Mouse (Mus musculus) left cerebral cortex, adult 18-20 months (tissue): ENCODE results near the gene Ric8a. TPM values are rescaled to one million over a fixed set of nuclear protein-coding genes. Genes with fewer than 3 reads are reported as not detected.
A peak's percentile ranks its signal among the peaks of the same experiment; 100 is the strongest.
"Not testable (repeated sequence)": the region's sequence is repeated elsewhere in the genome, so short reads cannot be mapped to it uniquely, and the experiment has no call there.

Experiments used
- DNase-seq, 2 experiments: peaks; one replicate each; pipeline ENCODE4 v3.0.0; 2021 to 2022; ENCODE audit warnings: low spot score in 2 of 2, mixed read lengths in 1 of 2
- total RNA-seq, 2 experiments: library from RNA; stranded (reverse); gene quantifications; 2 replicates each; pipeline ENCODE4 v1.2.3; 2021

Gene Ric8a
- total RNA-seq, 2 experiments from 2014 or later: 70.2 to 75.0 TPM

DNA sequence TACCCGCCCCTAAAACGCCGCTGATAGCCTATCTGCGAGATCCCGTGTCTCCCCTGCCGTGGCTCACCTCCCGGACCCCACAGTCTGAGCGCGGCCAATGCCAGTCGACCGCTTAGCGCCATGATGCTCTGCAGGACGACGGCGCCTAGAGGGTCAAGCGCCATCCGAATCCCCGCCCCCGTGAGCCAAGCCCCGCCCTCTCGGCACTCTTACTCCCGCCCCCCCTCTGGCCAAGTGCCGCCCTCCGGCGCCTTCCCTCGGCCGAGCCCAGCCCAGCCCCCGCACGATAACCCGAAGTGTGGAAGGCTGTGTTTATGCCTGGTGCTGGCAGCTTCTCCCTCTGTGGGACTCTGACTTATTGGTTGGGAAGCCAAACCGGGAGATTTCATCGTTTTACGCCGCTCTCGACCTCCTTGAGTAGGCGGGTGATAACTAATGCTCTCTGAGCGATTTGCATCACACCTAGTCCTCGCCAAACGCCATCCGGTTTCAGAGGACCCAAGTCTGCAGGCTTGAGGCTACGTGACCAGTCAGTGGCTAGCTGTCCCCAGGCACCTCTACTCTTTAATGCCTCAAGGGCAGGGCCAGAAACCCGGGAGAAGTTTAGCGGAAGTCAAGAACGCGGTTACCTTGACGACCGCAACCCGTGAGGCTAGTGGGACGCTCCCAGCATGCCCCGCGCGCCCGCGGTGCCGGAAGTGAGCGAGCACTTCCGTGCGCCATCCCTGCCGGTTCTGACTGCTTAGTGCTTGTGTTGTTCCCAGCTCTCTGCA lies 25.1 kb downstream of the Ric8a start, which contains the start of the genes Psmd13 and Sirt3:
Psmd13 (plus strand) TSS at position 273 of the 773 bp plus-strand sequence.
Sirt3 (minus strand) TSS at position 614 of the 773 bp plus-strand sequence.
- peak; percentile 95 to 97 for DNase-seq

DNA sequence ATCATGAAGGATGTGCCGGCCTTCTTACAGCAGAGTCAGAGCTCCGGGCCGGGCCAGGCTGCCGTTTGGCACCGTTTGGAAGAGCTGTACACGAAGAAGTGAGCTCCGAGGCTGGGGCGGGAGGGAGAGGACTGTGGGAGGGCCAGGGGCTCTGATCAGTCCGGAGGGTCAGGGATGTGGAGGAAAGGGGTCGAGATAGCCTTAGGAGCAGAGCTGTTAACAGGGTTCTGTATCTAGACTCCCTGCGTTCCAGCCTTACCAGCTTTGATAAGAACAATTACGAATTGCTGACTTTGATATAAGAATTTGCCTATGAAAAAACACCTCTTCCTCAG lies 25.7 kb downstream of the Ric8a start:
- DNase-seq: no peak

DNA sequence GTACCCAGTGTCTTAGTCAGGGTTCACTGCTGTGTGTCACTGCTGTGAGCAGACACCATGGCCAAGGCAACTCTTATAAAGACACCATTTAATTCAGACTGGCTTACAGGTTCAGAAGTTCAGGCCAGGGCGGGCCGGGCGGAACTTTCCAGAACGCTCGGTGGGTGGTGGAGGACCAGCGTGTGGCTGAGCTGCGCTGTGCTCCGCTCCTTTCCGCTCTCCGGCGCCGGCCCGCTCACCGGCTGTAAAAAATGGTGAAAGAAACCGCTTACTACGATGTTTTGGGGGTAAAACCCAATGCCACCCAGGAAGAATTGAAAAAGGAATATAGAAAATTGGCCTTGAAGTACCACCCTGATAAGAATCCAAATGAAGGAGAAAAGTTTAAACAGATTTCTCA lies 33.9 kb downstream of the Ric8a start:
- DNase-seq: not testable (repeated sequence)

DNA sequence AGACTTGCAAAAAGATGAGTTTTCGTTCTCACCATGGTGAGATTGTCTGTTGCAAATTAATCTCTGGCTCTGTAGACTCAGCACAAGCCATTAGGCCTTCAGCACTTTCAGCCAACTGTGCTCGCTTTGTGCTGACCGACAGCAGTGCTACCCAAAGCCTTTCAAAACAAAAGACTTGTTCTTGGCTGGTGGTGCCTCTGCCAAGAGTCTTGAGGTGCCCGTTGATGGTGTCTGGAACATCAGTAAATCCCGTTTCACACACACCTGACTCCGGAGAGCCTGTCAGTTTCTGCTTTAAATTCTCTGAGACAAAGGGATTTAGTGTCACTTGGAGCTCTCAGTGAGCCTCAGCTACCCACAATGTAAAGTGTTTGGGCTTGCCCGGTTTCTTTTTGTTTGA lies 37.3 kb downstream of the Ric8a start:
- no peak for DNase-seq

DNA sequence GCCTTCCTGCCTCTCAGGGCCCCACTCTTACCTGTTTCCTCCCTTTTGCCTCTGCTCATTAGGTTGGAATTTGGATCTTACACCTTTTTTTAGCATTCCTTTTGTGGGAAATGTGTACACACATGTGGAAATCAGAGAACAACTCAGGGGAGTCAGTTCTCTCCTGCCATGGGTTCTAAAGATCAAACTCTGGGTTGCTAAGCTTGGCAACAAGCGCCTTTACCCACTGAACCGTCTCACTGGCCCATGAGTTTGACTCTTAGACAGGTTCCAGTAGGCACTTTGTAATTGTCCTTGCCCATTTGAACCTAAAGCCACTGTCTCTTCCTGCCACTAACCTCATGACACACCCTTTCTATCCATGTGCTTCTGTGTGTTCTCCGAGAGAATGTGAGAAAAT lies 37.9 kb downstream of the Ric8a start:
- no peak for DNase-seq

DNA sequence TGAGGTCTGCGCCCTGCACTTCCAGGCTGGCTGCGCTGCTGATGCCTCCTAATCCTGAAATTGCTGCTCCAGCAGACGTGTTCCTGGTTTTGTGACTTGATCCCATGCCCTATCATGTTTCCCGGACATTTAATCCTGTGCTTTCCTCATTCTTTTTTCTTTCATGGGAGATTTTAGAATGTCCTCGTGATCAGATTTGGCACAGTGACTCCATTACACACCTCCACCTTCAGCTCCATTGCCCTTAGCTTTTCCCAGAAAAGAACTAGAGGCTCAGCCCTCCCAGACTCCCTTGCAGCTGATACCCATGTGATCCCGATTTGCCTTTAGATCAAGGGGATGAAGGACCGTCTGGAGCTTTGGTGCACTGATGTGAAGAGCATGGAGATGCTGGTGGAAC lies 41.1 kb downstream of the Ric8a start:
- no peak for DNase-seq

DNA sequence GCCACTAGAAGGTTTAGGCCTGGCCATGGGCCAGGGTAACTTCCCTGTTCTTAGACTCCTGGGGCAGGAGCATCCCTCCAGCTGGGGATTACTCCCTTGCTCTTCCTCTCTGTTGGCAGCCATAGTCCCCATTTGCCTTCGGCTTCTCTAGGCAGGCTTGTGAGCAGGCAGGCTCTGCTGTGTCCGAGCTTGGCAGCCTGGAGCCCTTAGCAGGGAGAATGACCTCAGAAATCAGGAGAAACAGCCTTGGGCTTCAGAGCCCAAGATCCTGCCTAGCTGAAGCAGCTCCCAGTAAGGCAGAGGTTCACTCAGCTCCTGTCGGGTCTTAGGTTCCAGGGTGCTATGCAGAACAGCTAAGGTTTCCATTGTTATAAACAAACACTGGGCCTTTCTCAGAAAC lies 42.4 kb downstream of the Ric8a start:
- DNase-seq: no peak

DNA sequence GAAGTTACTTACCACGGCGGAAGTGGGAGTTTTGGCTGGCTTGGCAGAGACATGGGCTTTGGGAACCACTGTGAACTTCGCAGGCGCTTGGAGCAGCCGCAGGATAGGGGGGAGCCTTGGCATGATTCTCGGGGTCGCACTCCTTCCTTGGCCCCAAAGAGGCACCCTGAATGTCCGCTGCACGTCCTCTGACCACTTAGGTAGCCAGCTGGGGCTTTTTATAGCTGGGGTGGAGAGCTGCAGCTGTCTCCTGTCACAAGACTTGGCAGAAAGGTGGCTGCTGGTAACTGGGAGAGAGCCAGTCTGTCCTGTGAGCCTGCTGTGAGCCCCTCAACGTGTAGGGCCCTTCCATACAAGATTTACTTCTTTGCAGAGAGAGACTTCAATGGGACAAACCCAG lies 43.5 kb downstream of the Ric8a start, which contains the start of gene Cox8b:
Cox8b (minus strand) TSS at position 227 of the 400 bp plus-strand sequence.
- no peak for DNase-seq

DNA sequence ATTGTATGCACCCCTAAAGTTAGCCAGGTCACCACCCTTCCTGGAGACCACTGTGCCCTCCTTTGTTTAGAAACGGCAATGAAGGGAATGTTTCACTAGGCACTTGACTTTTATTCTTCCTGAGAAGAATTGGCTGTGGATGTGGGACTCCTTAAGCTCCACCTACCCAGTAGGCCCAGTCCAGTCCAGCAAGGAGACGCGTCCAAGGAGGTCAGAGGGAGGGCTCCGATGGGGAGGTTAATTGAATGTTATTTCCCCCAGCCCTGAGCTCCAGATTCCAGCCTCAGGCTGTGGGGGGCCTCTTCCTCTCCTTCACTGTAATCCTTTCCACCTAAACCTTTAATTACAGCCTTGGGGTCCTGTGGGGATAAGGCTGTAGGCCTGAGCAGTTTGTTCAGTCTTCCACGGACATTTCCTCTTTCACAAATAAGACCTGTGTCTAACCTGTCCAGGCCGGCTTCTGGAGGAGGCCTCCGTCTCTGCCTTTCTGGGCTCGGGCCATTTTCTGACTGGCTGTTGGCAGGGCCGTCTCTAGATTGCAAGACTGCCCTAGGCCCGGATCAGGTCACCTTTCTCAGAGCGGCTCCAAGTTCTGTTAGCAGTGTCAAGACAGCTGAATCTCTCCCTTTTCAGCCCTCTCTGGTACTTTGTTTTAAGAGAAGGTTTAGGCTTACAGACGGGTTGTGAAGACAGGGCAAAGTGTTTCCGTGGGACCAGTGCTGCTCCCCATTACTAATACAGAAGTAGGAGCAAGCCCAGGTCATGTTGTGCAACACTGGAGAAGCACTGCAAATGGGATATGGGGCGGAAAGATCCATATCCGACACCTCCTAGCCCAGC lies 45.5 kb downstream of the Ric8a start:
- DNase-seq: no peak

DNA sequence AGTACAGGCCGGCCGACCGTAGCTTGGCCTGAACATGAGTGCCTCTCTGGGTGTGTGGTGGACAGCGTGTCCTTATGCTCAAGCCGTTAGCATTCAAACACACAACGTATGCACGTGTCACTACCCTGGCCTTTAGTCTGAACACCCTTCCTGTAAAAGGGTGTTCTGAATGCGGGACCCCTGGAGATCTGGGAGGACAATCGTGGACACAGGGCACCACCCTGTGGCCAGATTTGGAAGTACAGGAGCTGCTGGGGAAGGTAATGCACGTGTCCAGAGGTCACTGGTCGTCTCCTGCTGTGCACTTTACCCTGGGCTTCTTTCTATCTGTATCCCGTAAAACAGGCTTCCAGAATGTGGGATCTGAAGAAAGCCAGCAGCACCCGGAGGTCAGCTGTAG lies 46.5 kb downstream of the Ric8a start:
- DNase-seq: peak; percentile 65 to 78

DNA sequence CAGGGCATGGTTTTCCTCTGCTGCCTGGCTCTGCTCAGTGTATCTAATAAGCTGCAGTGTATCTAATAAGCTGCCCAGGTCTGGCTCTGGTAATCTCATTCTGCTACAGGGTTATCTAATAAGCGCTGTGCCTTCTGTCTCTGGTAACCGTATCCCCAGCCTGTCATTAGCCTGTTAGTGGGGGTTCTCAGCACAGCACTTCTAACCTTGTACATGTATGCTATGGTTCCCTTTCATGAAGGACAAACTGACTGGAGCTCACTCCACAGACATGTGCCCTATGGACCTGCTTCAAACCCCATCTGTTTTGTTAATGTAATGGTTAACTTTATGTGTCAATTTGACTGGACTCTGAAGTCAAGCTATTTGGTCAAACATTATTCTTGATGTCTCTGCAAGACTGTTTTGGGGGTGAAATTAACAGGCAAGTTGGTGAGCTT lies 48.9 kb downstream of the Ric8a start:
- no peak for DNase-seq

DNA sequence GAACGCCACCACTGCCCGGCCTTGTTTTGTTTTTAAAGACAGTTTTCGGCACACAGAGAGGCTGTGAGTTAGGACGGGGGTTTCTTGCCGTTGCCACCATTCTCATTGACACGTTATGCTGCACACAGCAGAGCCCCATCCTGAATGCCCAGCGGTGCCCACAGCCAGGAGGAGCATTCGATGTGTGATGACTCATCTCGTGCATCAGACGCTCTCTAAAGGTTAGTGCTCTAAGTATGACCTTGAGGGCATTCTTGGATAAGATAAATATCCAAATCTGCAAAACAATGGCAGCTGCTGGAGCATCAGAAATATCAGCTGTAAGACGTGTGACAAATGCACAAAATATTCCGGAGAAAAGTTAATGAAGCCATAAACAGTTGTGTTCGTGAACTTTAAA lies 50.4 kb downstream of the Ric8a start:
- DNase-seq: no peak

DNA sequence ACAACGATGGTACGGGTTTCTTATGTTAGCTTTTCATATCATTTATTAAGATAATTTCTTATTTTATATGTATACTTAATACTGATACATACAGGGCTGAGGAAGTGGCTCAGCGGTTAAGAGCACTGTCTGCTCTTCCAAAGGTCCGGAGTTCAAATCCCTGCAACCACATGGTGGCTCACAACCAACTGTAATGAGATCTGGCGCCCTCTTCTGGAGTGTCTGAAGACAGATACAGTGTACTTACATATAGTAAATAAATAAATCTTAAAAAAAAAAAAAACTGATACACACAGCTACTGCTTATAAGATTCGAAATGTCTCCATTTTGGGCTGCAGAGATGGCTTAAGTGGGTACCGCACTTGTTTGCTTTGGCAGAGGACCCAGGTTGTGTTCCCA lies 50.9 kb downstream of the Ric8a start:
- no peak for DNase-seq

DNA sequence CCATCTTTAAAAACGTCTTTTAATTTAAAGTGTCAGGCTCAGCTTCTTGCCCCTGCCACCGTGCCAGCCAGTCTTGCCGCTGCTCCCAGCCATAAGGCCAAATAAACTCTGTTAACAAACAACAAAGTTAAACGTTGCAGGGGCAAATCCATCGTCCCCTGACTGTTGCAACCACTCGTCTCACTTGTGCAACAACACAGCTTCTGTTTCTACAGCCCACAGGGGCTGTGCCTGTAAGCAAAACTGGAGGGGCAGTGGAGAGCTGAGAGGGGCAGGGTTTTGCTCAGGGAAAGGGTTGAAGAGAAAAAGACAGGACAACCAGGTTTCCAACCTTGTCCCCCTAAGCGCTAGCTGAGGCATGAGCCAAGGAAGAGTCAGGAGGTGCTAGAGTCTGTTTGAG lies 51.4 kb downstream of the Ric8a start:
- DNase-seq: no peak

DNA sequence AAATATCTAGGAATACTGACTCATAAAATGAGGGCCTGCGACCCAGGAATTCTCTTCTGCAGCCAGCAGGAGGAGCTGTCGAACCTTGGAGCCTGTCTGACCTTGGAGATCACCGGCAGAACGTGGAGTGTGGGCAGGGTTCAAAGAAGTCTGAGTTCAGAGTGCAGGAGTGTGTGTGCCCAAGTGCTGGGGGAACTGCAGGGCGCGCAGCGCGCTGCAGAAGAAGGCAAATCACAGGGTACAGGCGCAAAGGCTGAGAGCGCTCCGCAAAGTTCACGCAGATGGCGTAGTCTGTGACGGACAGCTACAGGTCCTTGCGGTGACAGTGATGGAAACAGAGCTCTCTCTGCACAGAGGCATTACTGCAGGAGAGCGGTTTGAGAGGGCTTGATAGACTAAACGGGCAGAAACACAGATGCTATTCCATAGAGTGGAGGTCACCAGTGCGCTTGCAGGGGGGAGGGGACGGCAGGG lies 51.9 kb downstream of the Ric8a start:
- DNase-seq: peak; percentile 73

DNA sequence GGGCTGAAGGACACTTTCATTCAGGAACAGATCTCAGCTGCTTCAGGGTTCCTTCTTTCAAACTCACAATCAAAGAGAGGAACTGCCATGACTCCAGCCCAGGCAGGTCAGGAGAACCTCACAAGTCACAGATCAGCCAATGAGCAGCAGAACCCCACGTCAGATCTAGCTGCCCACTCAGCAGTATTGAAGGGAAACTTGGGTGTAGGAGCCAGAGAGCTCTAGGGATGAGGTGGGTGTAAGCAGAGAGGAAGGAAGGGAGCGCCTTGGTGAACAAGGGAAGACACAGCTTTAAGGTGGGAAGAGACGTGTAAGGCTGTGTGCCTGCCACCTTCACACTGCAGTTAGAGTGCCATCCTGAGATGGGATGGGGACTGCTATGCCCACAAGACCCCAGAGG lies 55.5 kb downstream of the Ric8a start:
- DNase-seq: peak; percentile 31 to 47

DNA sequence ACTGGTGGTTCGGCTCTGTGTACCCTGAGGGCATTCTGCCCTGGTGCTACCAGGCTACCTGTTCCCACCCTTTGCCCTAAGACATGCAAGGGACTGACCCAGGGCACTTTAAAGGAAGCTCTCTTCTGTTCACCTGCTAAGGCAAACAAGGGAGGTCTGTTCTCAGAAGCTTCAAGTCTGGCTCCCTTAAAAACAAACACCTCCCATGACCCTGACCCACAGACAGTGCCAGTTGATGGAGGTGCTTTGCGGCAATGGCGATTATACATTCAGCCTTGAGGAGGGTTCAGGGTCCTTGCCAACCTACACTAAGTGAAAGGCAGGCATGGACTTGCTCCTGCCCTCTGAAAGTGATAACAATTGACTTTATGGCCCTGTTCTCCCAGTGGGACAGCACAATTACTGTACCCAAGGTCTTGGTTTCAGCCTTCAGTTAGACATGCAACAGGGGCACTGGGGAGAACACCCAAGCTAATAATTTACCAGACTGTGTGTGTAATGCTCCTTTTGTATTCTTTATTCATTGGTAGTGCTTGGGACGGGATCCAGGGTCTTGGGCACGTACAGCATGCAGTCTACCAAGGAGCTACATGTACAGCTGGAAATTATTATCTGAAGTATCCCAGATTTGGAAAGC lies 56.2 kb downstream of the Ric8a start:
- no peak for DNase-seq
